Mouse (Mus musculus) bone marrow macrophage, adult 2 months (primary cell): ENCODE measurements at regions not wholly inside any gene's neighbourhood (a gene's known extent, or its start where the extent isn't known, plus 50 kb on each side); places are given as distances from the start of the nearest gene placed in this dataset.

Experiments
- H3K27ac ChIP-seq: 2 replicates; pipeline ENCODE4 v1.5.1; 2012; ENCODE audit warnings: low read depth, low read length; ENCODE audit not compliant: insufficient read depth
- H3K4me1 ChIP-seq: 2 replicates; pipeline ENCODE4 v1.6.1; 2012; ENCODE audit warnings: low read length; ENCODE audit not compliant: control insufficient read depth, insufficient read depth
- H3K4me3 ChIP-seq: 2 replicates; pipeline ENCODE4 v1.5.1; 2012; ENCODE audit warnings: mild to moderate bottlenecking, low read length, moderate library complexity; ENCODE audit not compliant: insufficient read depth
- CTCF ChIP-seq: IDR thresholded peaks from 2 replicates; pipeline ENCODE4 v1.5.1; 2012; ENCODE audit warnings: low read depth, mild to moderate bottlenecking, low read length, moderate library complexity
- POLR2A ChIP-seq: IDR thresholded peaks from 2 replicates; pipeline ENCODE4 v1.6.1; 2012; ENCODE audit warnings: mild to moderate bottlenecking, low read depth, low read length, borderline replicate concordance

DNA sequence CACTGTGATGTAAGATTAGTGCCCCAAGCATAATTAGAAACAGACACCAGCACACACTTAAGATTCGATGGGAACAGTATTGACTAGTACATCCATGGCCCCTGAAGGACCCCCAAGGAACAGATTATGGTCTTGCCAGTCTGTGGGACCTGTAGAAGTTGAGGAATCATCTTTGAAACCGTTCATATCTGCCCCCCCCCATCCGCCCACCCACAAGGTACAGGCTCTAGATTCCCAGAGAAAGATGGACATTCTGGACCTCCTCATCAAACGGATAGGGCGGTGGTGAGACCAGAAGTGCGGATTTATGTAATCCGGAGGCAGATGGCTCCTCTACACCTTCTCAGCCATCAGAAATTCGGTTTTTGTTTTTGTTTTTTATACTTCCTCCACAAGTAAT lies 109.1 kb downstream of the Ddx11 start:
- Histone ChIP-seq H3K4me3 (no peak overlapping the region), H3K27ac (no peak overlapping the region), H3K4me1 (no peaks in the 10 kb centered on the region)
- no peak for TF ChIP-seq POLR2A
- no peak for TF ChIP-seq CTCF

DNA sequence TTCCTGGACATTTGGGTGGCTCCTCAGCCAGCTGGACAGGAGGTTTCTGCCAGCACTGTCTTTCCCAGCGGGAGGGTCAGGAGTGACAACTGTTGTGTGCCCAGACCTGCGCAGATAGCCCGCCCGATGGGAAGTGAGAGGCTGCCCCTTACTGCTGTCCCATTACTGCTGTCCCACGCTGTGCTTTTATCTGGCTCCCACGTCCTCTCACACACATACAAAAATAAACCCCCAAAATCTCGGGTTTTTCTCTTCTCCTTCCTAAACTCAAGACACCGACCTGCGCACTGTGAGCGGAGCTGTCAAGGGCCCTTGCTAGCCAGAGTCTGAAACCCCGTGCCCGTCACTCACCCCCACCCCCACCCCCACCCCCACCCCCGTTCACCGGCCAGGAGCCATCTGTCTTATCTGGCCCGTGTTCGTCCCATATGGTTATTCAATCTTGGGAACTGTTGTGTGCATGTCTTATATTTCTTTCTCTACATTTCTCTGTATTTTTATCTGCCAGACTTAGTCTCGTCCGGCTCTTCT lies 109.6 kb downstream of the Ddx11 start:
- Histone ChIP-seq H3K4me3 (no peak overlapping the region), H3K4me1 (no peaks in the 10 kb centered on the region), H3K27ac (no peak overlapping the region)
- TF ChIP-seq CTCF: no peak
- no peak for TF ChIP-seq POLR2A

DNA sequence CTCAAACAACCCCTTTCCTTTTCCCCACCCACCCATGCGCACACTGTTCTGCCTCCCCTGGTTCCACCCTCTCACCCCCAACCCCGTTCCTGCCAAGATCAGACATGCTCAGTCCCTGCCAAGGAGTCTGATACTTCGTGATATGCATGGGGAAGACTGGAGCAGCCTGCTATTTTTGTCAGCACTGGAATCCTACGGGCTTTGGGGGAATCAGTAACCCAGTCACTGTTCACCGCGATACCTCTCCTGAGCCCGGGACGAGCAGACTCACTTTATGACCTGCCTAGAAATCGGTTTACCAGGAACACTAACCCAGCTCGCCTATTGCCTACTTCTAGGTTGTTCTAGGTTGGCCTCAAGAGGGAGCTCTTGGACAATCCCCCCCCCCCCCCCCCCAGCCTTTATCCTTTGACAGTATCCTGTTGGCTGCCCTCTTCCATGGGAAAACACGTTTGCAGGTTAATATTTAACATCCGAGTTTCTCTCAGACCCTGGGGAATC lies 110.2 kb downstream of the Ddx11 start:
- TF ChIP-seq POLR2A (no peak), CTCF (no peak)
- Histone ChIP-seq H3K4me3 (no peak overlapping the region), H3K4me1 (no peaks in the 10 kb centered on the region), H3K27ac (no peak overlapping the region)

DNA sequence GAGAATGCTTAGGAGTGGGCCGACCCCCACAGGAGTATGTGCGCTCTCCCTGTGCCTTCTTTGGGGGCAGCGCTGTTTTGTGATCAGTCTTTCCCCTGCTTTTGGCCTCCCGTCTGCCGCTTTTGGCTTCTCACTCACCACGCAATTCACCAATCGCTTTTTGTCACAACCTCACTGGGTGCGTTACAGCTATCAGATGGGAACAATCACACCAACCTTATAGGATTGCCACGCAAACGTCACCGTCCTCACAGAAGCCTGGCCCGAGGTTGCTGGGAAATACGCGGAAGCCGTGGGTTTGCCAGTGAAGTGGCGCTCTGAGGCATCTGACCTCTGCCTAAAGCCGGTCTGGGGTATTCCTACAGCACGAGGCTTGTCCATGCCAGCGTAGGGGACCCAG lies 111.1 kb downstream of the Ddx11 start:
- H3K4me1 ChIP-seq: no peaks in the 10 kb centered on the region
- no peak overlapping the region for H3K27ac ChIP-seq
- TF ChIP-seq POLR2A (no peak), CTCF (no peak)
- no peak overlapping the region for H3K4me3 ChIP-seq

GRCm38 (mm10) chr17:66235096-66235805 lies 111.9 kb downstream of the Ddx11 start:
- Histone ChIP-seq H3K27ac (no peak overlapping the region), H3K4me3 (no peak overlapping the region), H3K4me1 (no peaks in the 10 kb centered on the region)
- TF ChIP-seq CTCF: peak; percentile 89
- TF ChIP-seq POLR2A: no peak

GRCm38 (mm10) chr17:66235806-66236335 lies 112.6 kb downstream of the Ddx11 start:
- Histone ChIP-seq H3K4me1 (no peaks in the 10 kb centered on the region), H3K4me3 (no peak overlapping the region), H3K27ac (no peak overlapping the region)
- TF ChIP-seq POLR2A (no peak), CTCF (no peak)

DNA sequence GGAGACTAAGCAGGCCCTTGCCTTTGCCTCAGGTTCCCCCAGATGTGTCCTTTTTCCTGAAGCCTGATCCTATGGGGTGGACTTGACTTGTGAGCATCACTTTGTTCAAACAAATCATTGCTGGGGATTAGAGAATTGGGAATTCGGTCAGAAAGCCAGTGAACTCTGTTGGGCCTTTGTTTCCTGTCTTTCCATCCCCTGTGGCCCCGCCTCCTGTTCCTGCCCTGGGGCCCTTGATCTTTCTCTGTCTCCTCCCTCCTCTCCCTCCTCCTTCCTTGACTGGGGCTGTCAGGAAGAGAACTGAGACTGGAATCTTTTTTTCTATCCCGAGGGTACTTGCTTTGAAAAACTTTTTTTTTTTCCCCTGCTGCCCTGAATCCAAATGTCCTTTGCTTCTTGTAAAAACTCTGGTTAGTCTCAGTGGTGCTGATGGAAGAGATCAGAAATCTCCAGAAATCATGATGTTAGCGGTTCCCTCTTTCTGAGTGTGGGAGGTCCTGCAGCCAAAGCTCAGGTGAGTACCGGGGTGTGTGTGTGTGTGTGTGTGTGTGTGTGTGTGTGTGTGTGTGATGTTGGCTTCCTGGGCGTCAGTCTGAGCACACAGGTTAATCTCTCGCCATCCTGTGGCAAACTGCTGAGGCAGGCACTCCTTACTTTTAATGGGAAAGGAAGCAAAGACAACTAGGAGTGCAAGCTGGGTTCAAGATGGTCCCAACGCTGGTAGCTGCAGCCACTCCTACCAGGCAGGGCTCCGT lies 118.7 kb downstream of the Ddx11 start:
- Histone ChIP-seq H3K4me1 (no peaks in the 10 kb centered on the region), H3K4me3 (no peak overlapping the region), H3K27ac (no peak overlapping the region)
- TF ChIP-seq POLR2A (no peak), CTCF (no peak)

DNA sequence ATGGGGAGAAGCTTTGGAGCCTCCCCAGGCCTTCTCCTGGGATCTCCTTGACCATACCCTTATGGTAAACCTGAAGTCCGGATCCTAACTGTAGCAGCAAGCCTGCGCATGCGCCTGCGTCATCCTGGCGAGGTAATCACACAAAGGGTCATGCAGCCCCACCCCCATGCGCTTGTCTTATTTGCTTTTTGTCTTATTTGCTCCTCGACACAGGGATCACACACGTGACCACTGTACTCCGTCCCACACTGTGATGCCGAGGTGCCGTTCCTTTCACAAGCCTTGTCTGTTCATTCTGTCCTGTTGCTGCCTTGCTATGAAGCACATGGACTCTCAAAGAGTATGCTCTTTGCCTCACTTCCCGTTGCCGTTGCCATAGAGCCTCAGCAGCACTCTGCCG lies 120.9 kb downstream of the Ddx11 start:
- H3K4me3 ChIP-seq: no peak overlapping the region
- no peaks in the 10 kb centered on the region for H3K4me1 ChIP-seq
- no peak for TF ChIP-seq CTCF
- TF ChIP-seq POLR2A: no peak
- no peak overlapping the region for H3K27ac ChIP-seq

- H3K4me1 ChIP-seq: no peaks in the 10 kb centered on the region
- H3K4me3 ChIP-seq: no peak overlapping the region
- TF ChIP-seq POLR2A (no peak), CTCF (no peak)
- no peak overlapping the region for H3K27ac ChIP-seq
Measured at GRCm38 (mm10) chr17:66246031-66246534, 122.8 kb downstream of the Ddx11 start.
